Mouse (Mus musculus) brain, embryonic 14.5 days (tissue): ENCODE data around the gene Runx1.

Experiments used
- CTCF ChIP-seq: fragments of 200-500 bp; IDR thresholded peaks from 2 replicates; pipeline ENCODE4 v1.5.1; 2012; ENCODE audit warnings: inconsistent platforms, mild to moderate bottlenecking, moderate library complexity, borderline replicate concordance; ENCODE audit not compliant: insufficient read depth, insufficient read length; ENCODE audit errors: extremely low read depth
- POLR2A ChIP-seq: fragments of 200-500 bp; IDR thresholded peaks from 2 replicates; pipeline ENCODE4 v1.6.1; 2012; ENCODE audit warnings: mild to moderate bottlenecking, inconsistent platforms, borderline replicate concordance; ENCODE audit not compliant: poor library complexity, insufficient read depth, insufficient read length, severe bottlenecking; ENCODE audit errors: extremely low read depth

- TF ChIP-seq CTCF (no peak), POLR2A (no peak)
Measured at GRCm38 (mm10) chr16:92642283-92642682, 183.7 kb downstream of the Runx1 start.
